Mouse (Mus musculus) embryo, embryonic 10 days (tissue): ENCODE data around the gene Adam8.

Source experiments
- DNase-seq: peaks from one replicate; pipeline ENCODE4 v3.0.0-alpha.2; 2015; ENCODE audit warnings: low spot score

Adam8 gene

GRCm38 (mm10) chr7:139979011-139979719 is 13.2 kb downstream of the Adam8 start:
- peak; percentile 37 for DNase-seq

GRCm38 (mm10) chr7:139978278-139978892 is 14.0 kb downstream of the Adam8 start, which contains the start of gene 6430531B16Rik:
Gene 6430531B16Rik (minus strand): TSS chr7:139978755.
- DNase-seq, result peak; percentile 92

GRCm38 (mm10) chr7:139975471-139975870 is 16.9 kb downstream of the Adam8 start:
- peak; percentile 19 for DNase-seq

- no peak for DNase-seq
Measured at GRCm38 (mm10) chr7:139974307-139974706, 18.1 kb downstream of the Adam8 start.

- no peak for DNase-seq
Measured at GRCm38 (mm10) chr7:139972923-139973331, 19.4 kb downstream of the Adam8 start.

GRCm38 (mm10) chr7:139971436-139971835 is 20.9 kb downstream of the Adam8 start:
- DNase-seq, result no peak

- DNase-seq, result no peak
Measured at GRCm38 (mm10) chr7:139970979-139971378, 21.4 kb downstream of the Adam8 start.

- DNase-seq, result no peak
Measured at GRCm38 (mm10) chr7:139970216-139970919, 22.0 kb downstream of the Adam8 start.

GRCm38 (mm10) chr7:139969348-139970130 is 22.8 kb downstream of the Adam8 start:
- peak; percentile 86 for DNase-seq

- no peak for DNase-seq
Measured at GRCm38 (mm10) chr7:139968428-139968827, 23.9 kb downstream of the Adam8 start.

GRCm38 (mm10) chr7:139967175-139967574 is 25.2 kb downstream of the Adam8 start:
- no peak for DNase-seq

- DNase-seq, result no peak
Measured at GRCm38 (mm10) chr7:139963814-139964213, 28.5 kb downstream of the Adam8 start.

- no peak for DNase-seq
Measured at GRCm38 (mm10) chr7:139961141-139961540, 31.2 kb downstream of the Adam8 start.

- DNase-seq, result no peak
Measured at GRCm38 (mm10) chr7:139957958-139958357, 34.4 kb downstream of the Adam8 start.

- DNase-seq, result no peak
Measured at GRCm38 (mm10) chr7:139957437-139957836, 34.9 kb downstream of the Adam8 start.

- no peak for DNase-seq
Measured at GRCm38 (mm10) chr7:139956658-139957057, 35.7 kb downstream of the Adam8 start.

- no peak for DNase-seq
Measured at GRCm38 (mm10) chr7:139955505-139955904, 36.9 kb downstream of the Adam8 start.

GRCm38 (mm10) chr7:139951991-139952633 is 40.2 kb downstream of the Adam8 start:
- peak; percentile 33 for DNase-seq

- peak; percentile 52 for DNase-seq
Measured at GRCm38 (mm10) chr7:139951079-139951478, 41.3 kb downstream of the Adam8 start.

- peak; percentile 50 for DNase-seq
Measured at GRCm38 (mm10) chr7:139950283-139950971, 41.9 kb downstream of the Adam8 start.

- DNase-seq, result peak; percentile 78
Measured at GRCm38 (mm10) chr7:139949893-139950282, 42.5 kb downstream of the Adam8 start.
